Mouse (Mus musculus) CD4-positive, CD25-positive, alpha-beta regulatory T cell, adult 2 months (primary cell): ENCODE data around the gene Pla2g12a.
A peak's percentile ranks its signal among the peaks of the same experiment; 100 is the strongest.

Experiments
- DNase-seq: peaks from one replicate; pipeline ENCODE4 v3.0.0-alpha.2; 2012; ENCODE audit warnings: low read depth, low spot score

The Pla2g12a gene

DNA sequence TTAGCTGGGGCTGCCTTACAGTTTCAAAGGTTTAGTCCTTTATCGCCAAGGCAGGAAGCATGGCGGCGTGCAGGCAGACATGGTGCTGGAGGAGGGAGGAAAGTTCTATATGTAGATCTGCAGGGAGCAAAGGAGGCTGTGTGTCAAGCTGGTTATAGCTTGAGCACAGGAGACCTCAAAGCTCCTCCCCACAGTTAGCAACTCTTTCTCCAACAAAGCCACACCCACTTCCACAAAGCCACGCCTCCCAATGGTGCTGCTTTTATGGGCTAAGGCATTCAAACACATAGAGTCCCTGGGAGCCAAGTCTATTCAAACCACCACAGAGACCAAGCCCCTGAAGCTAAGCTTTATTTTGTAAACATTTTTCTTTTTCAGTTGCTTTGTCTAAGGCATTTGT is 20.5 kb downstream of the Pla2g12a start:
- DNase-seq: peak; percentile 24

DNA sequence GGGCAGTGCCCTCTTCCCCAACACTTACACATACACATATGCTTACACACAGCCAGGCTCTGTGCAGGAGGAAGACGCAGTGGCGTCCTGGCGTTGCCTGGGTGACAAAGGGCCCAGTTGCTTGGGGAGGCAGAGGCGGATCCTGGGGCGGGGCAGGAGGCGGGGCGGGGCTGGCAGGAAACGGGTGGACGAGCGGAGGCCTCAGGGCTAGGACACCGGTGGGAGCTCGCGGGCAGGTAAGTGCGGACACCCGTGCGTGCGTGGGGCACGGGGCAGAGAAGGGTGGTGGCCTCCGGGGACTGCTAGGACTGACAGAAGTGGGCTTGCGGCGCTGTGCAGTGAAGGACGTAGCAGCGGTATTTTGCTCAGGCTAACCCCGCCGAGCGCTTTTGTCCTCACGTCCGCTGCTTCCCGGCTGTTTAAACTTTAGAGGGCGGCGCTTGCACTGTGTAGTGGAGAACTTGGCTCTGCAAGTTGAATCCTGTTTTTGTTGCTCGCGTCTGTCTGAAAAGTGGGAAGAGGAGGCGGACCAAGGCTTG is 22.9 kb downstream of the Pla2g12a start, which contains the start of gene Casp6:
Gene Casp6, plus strand, starts transcription at position 155 of the 539 bp plus-strand sequence.
- peak; percentile 91 for DNase-seq

DNA sequence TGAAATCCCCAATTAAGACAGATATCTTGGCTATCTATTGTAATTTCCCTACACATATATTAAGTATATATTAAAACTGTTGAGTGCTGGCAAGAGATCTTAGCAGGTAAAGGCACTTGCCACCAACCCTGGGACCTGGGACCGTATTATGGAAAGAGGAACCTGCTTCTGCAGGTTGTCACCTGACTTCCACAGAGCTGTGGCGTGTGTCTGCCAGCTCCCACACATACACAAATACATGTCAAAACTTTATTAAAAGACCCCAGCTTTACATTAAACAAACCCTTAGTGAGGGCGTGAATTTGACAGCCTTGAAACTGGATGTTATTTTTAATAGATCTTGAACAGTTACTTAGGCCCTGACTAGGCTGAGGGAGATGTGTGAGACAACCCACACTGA is 25.0 kb downstream of the Pla2g12a start:
- DNase-seq: no peak

DNA sequence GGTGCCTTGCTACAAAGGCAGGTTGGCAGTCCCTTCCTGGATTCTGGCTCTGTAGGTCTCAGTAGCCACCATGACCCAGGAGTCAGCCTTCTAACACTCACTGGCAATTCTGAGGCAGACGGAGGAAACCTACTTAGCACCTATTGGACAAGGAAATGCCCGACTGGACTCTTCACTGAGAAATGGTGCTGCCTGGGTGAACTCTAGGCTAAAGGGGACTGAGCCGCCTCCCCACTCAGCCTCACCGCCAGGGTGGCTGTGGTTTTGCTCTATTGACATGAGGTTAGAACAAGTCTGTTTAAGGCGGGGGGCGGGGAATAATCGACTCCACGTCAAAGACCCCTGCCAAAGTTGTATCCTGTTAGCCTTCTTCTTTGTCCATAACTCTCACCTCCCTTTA is 25.5 kb downstream of the Pla2g12a start:
- no peak for DNase-seq

DNA sequence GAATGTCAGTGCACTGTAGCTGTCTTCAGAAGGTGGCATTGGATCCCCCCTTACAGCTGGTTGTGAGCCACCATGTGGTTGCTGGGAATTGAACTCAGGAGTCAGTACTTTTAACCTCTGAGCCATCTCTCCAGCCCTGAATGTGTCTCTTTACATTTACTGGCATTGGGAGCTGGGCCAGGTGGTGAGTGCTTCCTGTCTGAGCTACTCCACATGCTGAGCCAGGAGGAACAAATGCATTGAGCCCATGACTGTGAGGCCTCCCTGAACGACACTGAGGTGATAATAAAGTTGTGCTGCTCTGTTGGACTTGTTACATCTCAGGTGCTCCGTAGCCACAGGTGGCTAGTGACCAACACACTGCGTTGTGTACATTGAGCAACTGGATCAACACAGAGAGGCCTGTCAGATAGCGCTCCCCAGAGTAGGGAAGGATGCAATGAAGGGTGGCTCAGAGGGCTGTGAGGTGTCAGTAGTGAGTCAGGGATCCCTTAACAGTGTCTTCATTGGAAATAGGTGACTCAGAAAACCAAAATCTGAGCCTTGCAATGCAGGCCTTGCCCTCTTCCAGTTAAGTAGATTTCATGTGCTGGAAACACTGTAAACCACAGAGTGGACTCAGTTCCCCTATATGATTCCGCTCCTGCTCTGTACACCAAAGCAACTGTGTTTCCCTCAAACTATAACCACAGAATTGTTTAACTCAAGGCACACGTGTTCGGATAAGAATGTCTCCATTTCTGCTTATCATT is 26.2 kb downstream of the Pla2g12a start:
- no peak for DNase-seq

DNA sequence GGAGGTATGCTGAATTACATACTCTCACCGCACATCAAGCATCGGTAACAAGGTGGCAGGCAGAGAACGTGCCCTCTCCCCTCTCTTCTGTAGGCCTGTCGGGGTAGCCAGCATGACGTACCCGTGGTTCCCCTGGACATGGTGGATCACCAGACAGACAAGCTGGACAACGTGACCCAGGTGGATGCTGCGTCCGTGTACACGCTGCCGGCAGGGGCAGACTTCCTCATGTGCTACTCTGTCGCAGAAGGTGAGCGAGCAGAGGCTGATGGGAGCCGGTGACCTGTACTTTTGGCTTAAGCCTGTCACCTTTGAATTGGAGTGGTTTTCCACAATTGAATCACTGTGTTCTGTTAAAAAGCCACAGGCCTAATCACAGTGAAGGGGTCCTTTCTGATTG is 33.6 kb downstream of the Pla2g12a start:
- no peak for DNase-seq

DNA sequence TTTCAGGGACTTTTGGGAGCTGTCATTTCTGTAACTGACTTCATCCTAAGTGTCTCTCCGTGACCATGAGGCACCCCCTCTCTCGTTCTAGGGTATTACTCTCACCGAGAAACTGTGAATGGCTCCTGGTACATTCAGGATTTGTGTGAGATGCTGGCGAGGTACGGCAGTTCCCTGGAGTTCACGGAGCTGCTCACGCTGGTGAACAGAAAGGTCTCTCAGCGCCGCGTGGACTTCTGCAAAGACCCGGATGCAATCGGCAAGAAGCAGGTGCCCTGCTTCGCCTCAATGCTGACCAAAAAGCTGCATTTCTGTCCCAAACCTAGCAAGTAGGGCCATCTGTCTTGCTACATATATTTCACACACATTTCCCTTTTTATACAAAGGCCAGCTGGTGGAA is 34.8 kb downstream of the Pla2g12a start:
- no peak for DNase-seq

DNA sequence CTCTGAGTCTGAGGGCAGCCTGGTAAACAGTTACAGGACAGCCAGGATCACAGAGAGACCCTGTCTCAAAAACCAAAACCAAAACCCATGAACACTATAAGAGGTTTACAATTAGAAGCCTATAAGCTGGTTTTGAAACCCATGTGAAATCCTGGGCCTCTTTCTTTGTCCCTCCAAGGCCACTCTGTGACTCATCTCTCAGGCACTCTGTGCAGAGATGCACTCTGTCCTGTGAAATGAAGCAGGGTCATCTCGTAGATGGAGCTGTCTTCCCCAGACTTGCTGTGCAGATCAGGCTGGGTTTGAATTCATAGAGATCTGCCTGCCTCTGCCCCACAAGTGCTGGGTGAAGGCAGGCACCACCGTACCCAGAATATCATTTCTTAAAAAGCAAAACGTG is 39.0 kb downstream of the Pla2g12a start:
- no peak for DNase-seq

DNA sequence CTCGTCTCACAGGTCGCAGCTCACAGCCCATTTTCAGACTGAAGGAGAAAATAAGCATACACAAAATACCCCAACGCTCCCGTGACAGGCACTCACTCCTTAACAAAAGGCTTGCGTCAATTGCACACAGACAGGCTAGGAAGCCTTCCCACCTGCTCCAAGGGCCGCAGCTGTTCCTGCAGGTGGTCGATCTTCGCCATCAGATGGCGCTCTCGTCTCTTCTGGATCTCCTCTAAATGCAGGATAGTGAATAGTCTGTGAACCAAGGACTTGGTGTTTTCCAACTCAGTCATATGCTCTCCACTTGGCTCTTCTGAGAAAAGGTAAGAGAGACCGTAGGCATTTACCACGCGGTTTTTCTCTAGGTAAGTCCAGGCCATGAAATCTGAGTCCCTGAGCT is 40.0 kb downstream of the Pla2g12a start:
- peak; percentile 82 for DNase-seq

DNA sequence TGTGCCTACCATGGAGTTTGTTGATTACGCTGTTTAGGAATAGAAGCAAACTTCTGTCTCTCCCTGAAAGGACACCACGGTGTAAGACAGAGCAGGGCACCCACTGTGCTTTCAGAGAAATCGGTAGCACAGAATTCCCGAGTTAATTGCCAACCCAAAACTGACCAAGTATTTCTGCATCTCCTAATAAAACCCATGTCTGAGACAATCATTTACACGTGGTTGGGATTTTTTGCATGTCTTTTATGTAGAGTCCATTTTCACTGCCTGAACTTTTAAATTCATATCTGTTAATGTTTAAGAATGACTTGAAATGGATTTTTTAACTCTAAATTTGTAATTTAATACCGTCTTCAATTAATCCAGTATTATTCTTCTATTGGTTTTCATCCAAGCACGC is 45.2 kb downstream of the Pla2g12a start:
- DNase-seq: no peak

DNA sequence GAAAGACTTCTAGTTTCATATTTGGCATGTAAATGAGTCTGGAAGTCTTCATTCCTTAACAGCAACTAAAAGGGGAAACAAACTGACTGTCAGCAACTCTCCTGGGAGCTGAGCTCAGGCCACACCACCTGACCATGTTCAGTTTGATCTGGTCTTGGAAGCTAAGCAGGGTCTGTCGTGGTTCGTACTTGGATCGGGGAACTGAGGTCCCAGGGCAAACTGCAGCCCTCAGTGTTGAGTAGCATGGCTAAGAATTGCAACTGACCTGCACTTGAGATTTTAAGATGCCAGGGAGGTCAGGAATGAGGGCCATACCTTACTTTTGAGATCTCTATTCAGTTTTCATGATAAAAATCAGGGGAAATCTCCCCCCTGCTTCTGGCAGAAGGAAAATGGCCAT is 47.5 kb downstream of the Pla2g12a start:
- no peak for DNase-seq

DNA sequence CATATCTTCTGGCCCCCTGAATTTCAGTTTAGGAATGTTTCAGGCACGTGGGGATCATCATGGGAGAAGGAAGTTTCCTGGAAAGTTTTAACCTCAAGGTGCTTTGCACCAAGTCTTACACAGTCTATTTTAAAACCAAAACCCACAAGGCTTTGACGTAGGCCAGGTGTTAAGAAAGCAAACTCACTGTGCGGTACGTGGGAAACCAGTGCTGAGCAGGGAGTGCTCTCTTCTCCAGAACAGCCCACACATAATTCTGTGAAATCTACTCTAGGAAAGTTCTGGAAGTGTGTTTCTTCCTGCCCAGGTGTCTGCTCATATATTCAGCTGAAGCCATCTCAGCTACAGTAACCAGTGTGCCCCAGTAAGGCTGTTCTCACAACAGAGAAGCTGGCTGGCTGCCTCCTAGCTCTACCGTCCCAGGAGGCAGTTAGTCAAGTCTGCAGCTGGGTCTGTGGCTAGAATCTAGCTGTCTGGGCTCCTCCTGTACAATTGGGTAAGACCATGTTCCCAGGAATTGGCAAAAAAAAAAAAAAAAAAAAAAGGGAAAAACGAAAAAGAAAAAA is 51.9 kb downstream of the Pla2g12a start:
- DNase-seq: no peak

DNA sequence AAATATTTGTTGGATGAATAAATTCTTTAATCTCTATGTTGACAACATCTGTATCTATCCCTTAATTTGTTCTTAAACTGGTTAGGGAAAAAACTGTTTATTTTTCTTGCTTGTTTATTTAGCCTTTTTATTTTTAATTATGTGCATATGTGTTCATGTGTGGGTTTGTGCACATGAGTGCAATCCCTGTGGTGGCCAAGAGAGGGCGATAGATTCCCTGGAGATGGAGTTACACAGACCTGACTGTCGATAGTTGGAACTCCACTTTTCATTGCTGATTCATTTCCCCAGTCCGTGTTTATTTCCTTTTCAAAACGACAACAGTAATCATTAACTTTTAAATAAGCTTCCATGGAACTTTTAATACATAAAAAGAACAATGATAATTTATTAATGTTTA is 54.0 kb downstream of the Pla2g12a start:
- peak; percentile 54 for DNase-seq

DNA sequence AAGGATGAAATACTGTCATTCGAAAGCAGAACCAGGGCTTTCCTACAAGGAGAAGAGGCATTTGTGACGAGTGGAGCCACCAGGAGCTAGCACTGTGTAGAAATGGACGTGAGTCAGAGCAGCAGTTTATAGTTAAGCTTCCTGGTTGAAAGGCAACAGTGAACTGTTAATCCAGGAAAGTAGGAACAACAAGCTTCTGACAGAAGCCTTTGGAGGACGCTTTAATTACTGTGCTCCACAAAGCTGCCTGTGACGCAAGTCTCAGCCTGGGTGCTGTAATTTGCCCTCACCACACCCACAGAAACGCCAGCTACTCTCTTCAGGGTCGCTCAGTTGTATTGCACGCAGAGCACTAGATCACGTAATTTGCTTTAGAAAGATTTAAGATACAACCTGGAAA is 58.2 kb downstream of the Pla2g12a start:
- no peak for DNase-seq

DNA sequence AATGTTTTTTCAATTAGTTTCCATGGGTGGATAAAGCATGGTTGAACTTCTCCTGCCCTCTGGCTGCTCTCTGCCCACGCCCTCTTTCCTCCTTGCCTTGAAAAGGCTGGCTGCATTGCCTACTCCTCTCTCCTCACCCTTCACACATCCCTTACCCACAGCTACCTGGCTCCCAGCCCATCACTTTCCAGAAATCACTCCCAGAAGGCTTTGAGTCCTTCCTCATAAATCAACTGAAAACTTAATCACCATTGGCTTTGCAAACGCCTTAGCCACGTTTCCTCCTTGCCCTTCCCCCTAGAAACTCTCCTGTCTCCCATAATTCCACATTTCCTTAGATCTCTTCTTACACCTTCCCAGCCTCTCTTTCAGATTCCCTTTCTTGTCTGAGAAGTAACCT is 59.4 kb downstream of the Pla2g12a start:
- DNase-seq: no peak

DNA sequence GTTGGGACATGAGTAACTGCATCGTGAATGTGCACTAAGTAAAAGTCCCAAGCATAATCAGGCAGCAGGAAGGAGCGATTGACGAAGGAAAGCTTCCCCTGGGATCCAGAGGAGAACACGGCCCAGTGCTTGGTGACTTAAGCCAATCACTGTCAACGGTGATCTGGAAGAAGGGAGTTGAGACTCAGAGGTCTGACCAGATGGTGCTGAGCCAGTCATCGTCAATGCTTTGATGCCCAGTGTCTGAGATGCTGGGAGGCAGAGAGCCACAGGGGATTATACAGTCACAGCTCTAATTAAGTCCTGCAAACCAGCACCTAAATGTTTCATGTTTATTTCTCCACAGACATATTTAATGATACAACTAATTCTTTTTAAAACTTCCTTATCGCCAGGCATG is 60.7 kb downstream of the Pla2g12a start:
- no peak for DNase-seq

DNA sequence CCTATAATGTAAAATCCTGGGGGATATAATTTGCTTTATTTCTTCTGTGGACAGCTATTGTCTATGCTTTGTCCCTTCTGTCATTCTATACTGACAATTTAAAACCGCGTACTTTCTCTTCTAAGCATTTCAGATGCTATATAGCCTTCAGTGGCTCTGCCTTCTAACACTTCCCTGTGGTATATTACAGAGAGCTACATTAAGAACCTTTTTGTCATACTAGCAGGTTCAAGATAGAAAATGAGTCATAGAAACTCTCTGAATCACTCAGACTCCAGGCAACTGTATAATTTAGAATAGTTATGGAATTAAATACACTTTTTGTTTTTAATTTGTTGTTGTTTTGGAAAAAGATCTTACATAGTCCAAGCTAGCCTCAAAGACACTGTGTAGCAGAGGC is 62.4 kb downstream of the Pla2g12a start:
- no peak for DNase-seq

DNA sequence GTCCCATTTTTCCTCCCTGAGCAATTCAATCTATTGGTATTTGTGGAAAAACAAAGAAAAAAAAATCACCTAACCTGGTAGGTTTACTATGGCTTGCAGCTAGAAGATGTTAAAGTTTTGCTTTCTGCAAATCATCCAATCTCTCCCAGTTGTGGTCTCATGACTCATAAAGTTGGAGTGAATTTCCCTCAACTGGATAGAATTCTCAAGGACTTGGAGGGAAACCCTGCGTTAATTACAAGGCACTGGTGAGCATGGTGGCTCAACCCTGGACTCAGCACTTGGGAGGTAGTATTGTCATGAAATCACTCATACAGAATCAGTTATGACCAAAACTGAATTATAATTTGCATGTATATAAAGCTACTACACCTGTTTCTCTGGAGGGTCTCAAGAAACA is 62.9 kb downstream of the Pla2g12a start:
- no peak for DNase-seq

DNA sequence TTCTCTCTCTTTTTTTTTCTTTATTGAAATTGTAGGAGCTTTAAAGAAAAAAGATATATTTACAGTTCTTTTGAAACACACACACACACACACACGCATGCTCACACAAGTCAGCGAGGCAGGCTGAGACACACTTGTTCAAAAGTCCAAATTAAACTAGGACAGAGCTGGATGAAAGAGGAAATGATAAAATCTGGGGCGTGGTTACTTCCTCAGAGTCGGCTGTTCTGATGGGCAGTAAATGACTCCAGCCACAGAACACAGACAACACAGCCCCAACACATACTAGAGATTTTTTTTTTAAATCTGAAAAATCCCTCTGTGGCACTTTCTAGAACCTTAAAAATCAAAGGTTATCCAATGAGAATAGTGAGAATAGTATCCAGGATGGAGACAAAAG is 65.4 kb downstream of the Pla2g12a start:
- DNase-seq: no peak
